Mouse (Mus musculus) CH12.LX (cell line): ENCODE measurements at regions not wholly inside any gene's neighbourhood (a gene's known extent, or its start where the extent isn't known, plus 50 kb on each side); places are given as distances from the start of the nearest gene placed in this dataset.

Experiments used
- DNase-seq: peaks from one replicate; pipeline ENCODE4 v3.0.0-alpha.2; 2013; ENCODE audit errors: extremely low read depth
- H3K27ac ChIP-seq: 2 replicates; pipeline ENCODE4 v1.5.1; 2012; ENCODE audit warnings: low read depth, mild to moderate bottlenecking, control low read depth, moderate library complexity; ENCODE audit not compliant: insufficient read depth
- H3K27me3 ChIP-seq: replicated peaks from 2 replicates; pipeline ENCODE3; 2012; ENCODE audit warnings: inconsistent platforms
- H3K36me3 ChIP-seq, 2 experiments: replicated peaks in 1 of 2; 2 replicates each; pipeline versions ENCODE3 to v1.6.1; 2012; ENCODE audit warnings: inconsistent platforms in 1 of 2, low read length in 1 of 2, mild to moderate bottlenecking in 1 of 2, mixed read lengths in 1 of 2, moderate library complexity in 1 of 2; ENCODE audit not compliant: control insufficient read depth in 1 of 2, insufficient read depth in 1 of 2
- H3K4me1 ChIP-seq, 2 experiments: 2 replicates each; pipeline ENCODE4 v1.6.1; 2012; ENCODE audit warnings: inconsistent platforms in 1 of 2, moderate library complexity in 1 of 2; ENCODE audit not compliant: insufficient read depth in 2 of 2, control insufficient read depth in 1 of 2
- H3K4me2 ChIP-seq: 2 replicates; pipeline ENCODE4 v1.6.1; 2012; ENCODE audit warnings: low read depth, mild to moderate bottlenecking, control low read depth; ENCODE audit not compliant: poor library complexity, insufficient read depth, severe bottlenecking
- H3K4me3 ChIP-seq, 3 experiments: fragments of 150-350 bp in 1 of 3; sonication (generic) in 1 of 3; replicated peaks in 1 of 3; 2 replicates each; pipeline versions ENCODE3 to v1.5.1; 2011 to 2012; ENCODE audit warnings: low read depth in 2 of 3, low read length in 2 of 3, mild to moderate bottlenecking in 2 of 3, moderate library complexity in 2 of 3, control low read depth in 1 of 3, improper control_type of control experiment in 1 of 3, inconsistent platforms in 1 of 3, mixed read lengths in 1 of 3; ENCODE audit not compliant: poor library complexity in 1 of 3
- H3K79me2 ChIP-seq: replicated peaks from 2 replicates; pipeline ENCODE4 v1.6.1; 2012; ENCODE audit warnings: mild to moderate bottlenecking, moderate library complexity; ENCODE audit not compliant: control insufficient read depth, poor library complexity, insufficient read depth, severe bottlenecking; ENCODE audit errors: extremely low read depth
- H3K9ac ChIP-seq: 2 replicates; pipeline ENCODE4 v1.6.1; 2012; ENCODE audit warnings: low read depth, mild to moderate bottlenecking, control low read depth, moderate library complexity; ENCODE audit not compliant: insufficient read depth
- H3K9me3 ChIP-seq: replicated peaks from 2 replicates; pipeline ENCODE3; 2012; ENCODE audit warnings: low read length, inconsistent platforms, mixed read lengths
- CHD1 ChIP-seq: IDR thresholded peaks from 2 replicates; pipeline ENCODE4 v1.6.1; 2012; ENCODE audit warnings: low read depth, low read length, improper control_type of control experiment, inconsistent platforms
- CTCF ChIP-seq, 2 experiments: IDR thresholded peaks in 1 of 2; conservative IDR thresholded peaks in 1 of 2; 2 replicates each; pipeline ENCODE4 v1.5.1; 2011 to 2012; ENCODE audit warnings: low read depth in 2 of 2, low read length in 2 of 2, improper control_type of control experiment in 1 of 2, inconsistent platforms in 1 of 2, mild to moderate bottlenecking in 1 of 2, moderate library complexity in 1 of 2
- ELF1 ChIP-seq: IDR thresholded peaks from 2 replicates; pipeline ENCODE4 v1.6.1; 2014; ENCODE audit warnings: low read depth, mild to moderate bottlenecking, inconsistent platforms, low read length, improper control_type of control experiment
- ETS1 ChIP-seq: conservative IDR thresholded peaks from 2 replicates; pipeline ENCODE4 v1.6.1; 2012; ENCODE audit warnings: low read depth, mild to moderate bottlenecking, inconsistent platforms, low read length, improper control_type of control experiment, moderate library complexity
- IRF4 ChIP-seq: IDR thresholded peaks from 2 replicates; pipeline ENCODE4 v1.6.1; 2014; ENCODE audit warnings: low read depth, mild to moderate bottlenecking, inconsistent platforms, low read length, improper control_type of control experiment
- JUN ChIP-seq: IDR thresholded peaks from 2 replicates; pipeline ENCODE4 v1.6.1; 2011; ENCODE audit warnings: low read depth, mild to moderate bottlenecking, low read length, improper control_type of control experiment, moderate library complexity; ENCODE audit not compliant: insufficient read depth
- MEF2A ChIP-seq: IDR thresholded peaks from 2 replicates; pipeline ENCODE4 v1.6.1; 2014; ENCODE audit warnings: low read depth, mild to moderate bottlenecking, inconsistent platforms, low read length, improper control_type of control experiment, borderline replicate concordance
- MXI1 ChIP-seq: IDR thresholded peaks from 2 replicates; pipeline ENCODE4 v1.6.1; 2011; ENCODE audit warnings: mild to moderate bottlenecking, low read depth, low read length, improper control_type of control experiment
- NRF1 ChIP-seq: IDR thresholded peaks from 2 replicates; pipeline ENCODE4 v1.6.1; 2014; ENCODE audit warnings: low read depth, mild to moderate bottlenecking, inconsistent platforms, low read length, improper control_type of control experiment, moderate library complexity
- PAX5 ChIP-seq: IDR thresholded peaks from 2 replicates; pipeline ENCODE4 v1.6.1; 2012; ENCODE audit warnings: low read length, inconsistent platforms, mixed read lengths
- RCOR1 ChIP-seq: conservative IDR thresholded peaks from 2 replicates; pipeline ENCODE4 v1.6.1; 2012; ENCODE audit warnings: low read depth, mild to moderate bottlenecking, inconsistent platforms, low read length, improper control_type of control experiment
- SMC3 ChIP-seq: IDR thresholded peaks from 2 replicates; pipeline ENCODE4 v1.6.1; 2011; ENCODE audit warnings: low read depth, low read length, improper control_type of control experiment
- TBP ChIP-seq: conservative IDR thresholded peaks from 2 replicates; pipeline ENCODE4 v1.6.1; 2011; ENCODE audit warnings: low read depth, low read length, improper control_type of control experiment
- UBTF ChIP-seq: IDR thresholded peaks from 2 replicates; pipeline ENCODE4 v1.6.1; 2012; ENCODE audit warnings: low read depth, mild to moderate bottlenecking, inconsistent platforms, low read length, improper control_type of control experiment, moderate library complexity
- ZKSCAN1 ChIP-seq: IDR thresholded peaks from 2 replicates; pipeline ENCODE4 v1.6.1; 2012; ENCODE audit warnings: low read depth, inconsistent platforms, low read length, improper control_type of control experiment, borderline replicate concordance
- ZMIZ1 ChIP-seq: IDR thresholded peaks from 2 replicates; pipeline ENCODE4 v1.6.1; 2012; ENCODE audit warnings: low read depth, mild to moderate bottlenecking, inconsistent platforms, low read length, improper control_type of control experiment
- dilution Hi-C: fragments of 300-500 bp; cut with MboI; formaldehyde crosslinking; loops from 2 replicates; pipeline ENCODE4 v1.14.3; 2020; ENCODE audit warnings: low sequenced_read_pairs; ENCODE audit not compliant: extremely low pct_unique_long_range_greater_than_20kb, extremely low pct_ligation_motif_present
- in situ Hi-C: fragments of 300-500 bp; cut with MboI; formaldehyde crosslinking; loops from 3 replicates; pipeline ENCODE4 v1.14.3; 2019; ENCODE audit warnings: low sequenced_read_pairs, low pct_ligation_motif_present, low pct_unique_long_range_greater_than_20kb, mixed read lengths

DNA sequence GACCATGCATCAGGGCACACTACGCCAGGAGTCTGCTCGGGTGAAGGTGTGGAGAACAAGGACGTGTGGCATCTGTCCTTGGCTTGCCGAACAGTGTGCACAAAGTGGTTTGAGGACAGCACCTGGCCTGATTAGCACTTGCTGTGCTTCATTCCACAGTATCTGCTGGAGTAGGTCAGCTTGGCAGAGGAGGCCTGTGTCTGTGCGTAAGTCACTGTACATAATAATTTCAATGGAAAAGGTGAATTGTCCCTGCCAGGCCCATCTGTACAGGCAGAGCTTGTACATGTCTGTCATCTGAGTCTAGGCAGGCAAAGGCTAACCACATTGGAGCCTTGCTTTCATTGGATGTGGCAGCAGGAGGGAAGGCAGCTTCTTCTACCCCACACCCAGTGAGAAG is 979.5 kb upstream of the Car8 start:
- no peaks in the 10 kb centered on the region for H3K9me3 ChIP-seq
- no peaks in the 10 kb centered on the region for H3K36me3 ChIP-seq
- H3K9ac ChIP-seq: no peak overlapping the region
- in situ Hi-C loops (no loop called here), dilution Hi-C loops (no loop called here)
- no peak overlapping the region for H3K27ac ChIP-seq
- no peak overlapping the region for H3K4me3 ChIP-seq
- no peak for DNase-seq
- TF ChIP-seq ZKSCAN1 (no peak), UBTF (no peak)
- H3K4me2 ChIP-seq: no peak overlapping the region
- H3K79me2 ChIP-seq: no peaks in the 10 kb centered on the region
- H3K27me3 ChIP-seq: no peaks in the 10 kb centered on the region
- H3K4me1 ChIP-seq: no peaks in the 10 kb centered on the region; a peak in 1 of 4 replicates

DNA sequence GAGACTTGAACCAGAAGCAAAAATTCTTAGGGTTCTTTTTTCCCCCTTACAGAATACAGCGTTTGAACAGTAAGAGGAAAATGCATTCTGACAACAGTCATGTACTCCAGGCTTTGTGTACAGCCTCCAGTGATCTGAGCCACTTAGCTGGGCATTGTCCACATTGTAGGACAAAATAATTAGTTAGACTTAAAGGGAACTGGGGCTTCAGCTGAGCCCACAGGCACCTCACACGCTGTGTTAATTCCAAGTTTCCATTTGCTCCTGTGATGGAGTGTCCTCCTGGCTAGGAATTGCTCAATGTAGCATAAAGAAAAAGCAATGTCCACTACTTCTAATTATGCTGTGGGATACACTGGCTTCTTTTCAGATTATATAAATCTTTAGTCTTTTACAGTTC is 969.8 kb upstream of the Car8 start:
- DNase-seq: no peak
- dilution Hi-C loops: no loop called here
- H3K27ac ChIP-seq: no peak overlapping the region
- H3K9me3 ChIP-seq: no peaks in the 10 kb centered on the region
- H3K27me3 ChIP-seq: no peaks in the 10 kb centered on the region
- no peak overlapping the region for H3K9ac ChIP-seq
- H3K79me2 ChIP-seq: no peaks in the 10 kb centered on the region
- no peaks in the 10 kb centered on the region for H3K4me1 ChIP-seq
- no peak for TF ChIP-seq ETS1
- no peak for TF ChIP-seq MXI1
- no peak for TF ChIP-seq CHD1
- no peak for TF ChIP-seq RCOR1
- no peak for TF ChIP-seq ZMIZ1
- no peak for TF ChIP-seq MEF2A
- TF ChIP-seq CTCF (conservative IDR thresholded peaks at IDR 0.05 in 1 of 2, IDR thresholded peaks at IDR 0.05 in 1 of 2; ENCODE audit: low read depth in 2 of 2, low read length in 2 of 2): no peak
- TF ChIP-seq ZKSCAN1: no peak
- no peak for TF ChIP-seq IRF4
- TF ChIP-seq ELF1: no peak
- no peak for TF ChIP-seq SMC3
- TF ChIP-seq NRF1: no peak
- no peak for TF ChIP-seq UBTF
- no peak for TF ChIP-seq JUN
- TF ChIP-seq TBP: no peak
- no peak for TF ChIP-seq PAX5
- TF ChIP-seq, all 38 proteins: peak for 0
- in situ Hi-C loops: no loop called here
- Histone ChIP-seq H3K4me3 (no peak overlapping the region), H3K36me3 (no peaks in the 10 kb centered on the region), H3K4me2 (no peak overlapping the region)
